Mouse (Mus musculus) adrenal gland, postnatal 10 days (tissue): ENCODE measurements around the gene Ecm2. TPM values are rescaled to one million over a fixed set of nuclear protein-coding genes. Genes with fewer than 3 reads are reported as not detected.

Experiments
- total RNA-seq, 2 experiments: library from RNA; stranded (reverse); gene quantifications; 2 replicates each; pipeline ENCODE4 v1.2.3; 2021

Gene Ecm2
- total RNA-seq, 2 experiments from 2014 or later = 10.0 to 10.9 TPM

Other genes starting within 250 kb of the Ecm2 start
- gene Fgd3, start 184.5 kb upstream of the Ecm2 start, total RNA-seq = 1 to 10 TPM; 3.7 to 3.8 TPM
- 10 to 100 TPM; 31.0 to 31.6 TPM for gene Bicd2, start 163.2 kb upstream of the Ecm2 start, total RNA-seq
- gene Ippk, start 83.6 kb upstream of the Ecm2 start, total RNA-seq = 10 to 100 TPM; 13.1 to 23.5 TPM
- 1 to 10 TPM; 1.1 to 1.3 TPM for gene Tes3-ps, start 11.5 kb upstream of the Ecm2 start, total RNA-seq
- 10 to 100 TPM; 34.8 to 50.4 TPM for gene Aspn, start 39.6 kb downstream of the Ecm2 start, total RNA-seq
- gene Omd, start 77.7 kb downstream of the Ecm2 start, total RNA-seq = 1 to 10 TPM; 1.7 to 5.8 TPM
- gene Ogn, start 103.2 kb downstream of the Ecm2 start, total RNA-seq = 10 to 100 TPM; 41.6 to 46.9 TPM
- 1 to 10 TPM; 5.1 to 5.8 TPM for gene Cenpp, start 148.0 kb downstream of the Ecm2 start, total RNA-seq
- 10 to 100 TPM; 18.7 to 19.1 TPM for gene Nol8, start 148.3 kb downstream of the Ecm2 start, total RNA-seq
- gene Iars, start 177.3 kb downstream of the Ecm2 start, total RNA-seq = 10 to 100 TPM; 59.5 to 61.3 TPM